In genomic region chr11:61495528-61495927, GRCm38 (mm10) we compare ENCODE assay signal across 19 mouse cellular contexts. TPM values are rescaled to one million over a fixed set of nuclear protein-coding genes. Genes with fewer than 3 reads are reported as not detected.
DNase-seq lines count a peak whose midpoint lies in the region; ATAC-seq and TF ChIP-seq lines count a peak whose summit lies in the region.
"Had no signal": no experiment of that assay in that cellular context is flagged by ENCODE, and none has a peak within 500 bp of the region (broad histone marks: within the 10 kb centered on the region; RNA-seq: fewer than 3 reads in every experiment).

No protein-coding gene starts in this region.

- H3K4me3 ChIP-seq in heart, embryonic 15.5 days = no peak overlapping the region
- H3K4me3 ChIP-seq in heart, embryonic 12.5 days = no peak overlapping the region
- H3K4me3 ChIP-seq in lung, embryonic 14.5 days (ENCODE audit: low read depth, low read length) = no peak overlapping the region
- H3K4me3 ChIP-seq in embryonic facial prominence, embryonic 13.5 days = no peak overlapping the region
- no peak overlapping the region for H3K4me3 ChIP-seq in limb, embryonic 15.5 days

- no peaks in the 10 kb centered on the region for H3K27me3 ChIP-seq in heart, embryonic 15.5 days
- H3K27me3 ChIP-seq in heart, embryonic 12.5 days (replicated peaks) = no peaks in the 10 kb centered on the region
- no peaks in the 10 kb centered on the region for H3K27me3 ChIP-seq in lung, embryonic 14.5 days (ENCODE audit: insufficient read depth, low read length)
- H3K27me3 ChIP-seq in embryonic facial prominence, embryonic 13.5 days = no peaks in the 10 kb centered on the region
- H3K27me3 ChIP-seq in limb, embryonic 15.5 days = no peaks in the 10 kb centered on the region
- H3K27me3 ChIP-seq: liver, embryonic 15.5 days had no signal

- TF ChIP-seq CTCF in lung, embryonic 14.5 days (IDR thresholded peaks at IDR 0.05; ENCODE audit: low read depth) = no peak

- peak; percentile 7 for DNase-seq in lung, embryonic 14.5 days
- DNase-seq in lung, postnatal 25 days (ENCODE audit: low spot score) = no peak
- no peak for DNase-seq in adrenal gland, adult 8-10 months
- no peak for DNase-seq in adrenal gland, postnatal 4 days (ENCODE audit: low spot score in 2 of 2)
- DNase-seq: adrenal gland, postnatal 14 days; cerebellum, postnatal 10 days; heart, postnatal 10 days; kidney, adult 9 months; layer of hippocampus, adult 9-11 months; right cerebral cortex, adult 18-20 months; thymus, postnatal 36 days had no signal

- ATAC-seq in heart, embryonic 15.5 days (replicated peaks; ENCODE audit: insufficient number of reproducible peaks, insufficient read depth, low FRiP score, low read depth) = no peak
- no peak for ATAC-seq in heart, embryonic 12.5 days (ENCODE audit: insufficient number of reproducible peaks, low FRiP score)
- no peak for ATAC-seq in lung, embryonic 14.5 days (ENCODE audit: insufficient read depth)
- ATAC-seq in embryonic facial prominence, embryonic 13.5 days (ENCODE audit: insufficient number of reproducible peaks, insufficient read depth, low FRiP score, low TSS enrichment, low read depth) = no peak
- no peak for ATAC-seq in limb, embryonic 15.5 days (ENCODE audit: insufficient number of reproducible peaks, low FRiP score, low TSS enrichment, low read depth)
- ATAC-seq: CD4-positive, CD25-positive, alpha-beta regulatory T cell, adult 4 months had no signal

- no peaks in the 10 kb centered on the region for H3K9me3 ChIP-seq in heart, embryonic 15.5 days (replicated peaks)
- H3K9me3 ChIP-seq in heart, embryonic 12.5 days (replicated peaks) = no peaks in the 10 kb centered on the region
- no peaks in the 10 kb centered on the region for H3K9me3 ChIP-seq in lung, embryonic 14.5 days (ENCODE audit: low read depth, low read length)
- H3K9me3 ChIP-seq in embryonic facial prominence, embryonic 13.5 days = no peaks in the 10 kb centered on the region
- no peaks in the 10 kb centered on the region for H3K9me3 ChIP-seq in limb, embryonic 15.5 days
- H3K9me3 ChIP-seq: liver, embryonic 15.5 days had no signal

- peaks cover 27% of the 10 kb centered on the region for H3K4me1 ChIP-seq in heart, embryonic 15.5 days (replicated peaks)
- H3K4me1 ChIP-seq in heart, embryonic 12.5 days (replicated peaks) = peaks cover 20% of the 10 kb centered on the region
- 0 out of 2 replicates have a peak, but pooled peaks cover 9% of the 10 kb centered on the region for H3K4me1 ChIP-seq in lung, embryonic 14.5 days (ENCODE audit: insufficient read depth)
- peaks cover 18% of the 10 kb centered on the region for H3K4me1 ChIP-seq in embryonic facial prominence, embryonic 13.5 days
- peaks cover 11% of the 10 kb centered on the region for H3K4me1 ChIP-seq in limb, embryonic 15.5 days

- peak overlapping the region; percentile 79; the same call in 1 of the 2 replicates for H3K27ac ChIP-seq in heart, embryonic 15.5 days
- H3K27ac ChIP-seq in heart, embryonic 12.5 days (ENCODE audit: poor library complexity, severe bottlenecking) = no peak overlapping the region
- H3K27ac ChIP-seq in lung, embryonic 14.5 days (ENCODE audit: low read depth) = peak overlapping the region; percentile 90
- peak overlapping the region; percentile 92; the same call in 1 of the 2 replicates for H3K27ac ChIP-seq in embryonic facial prominence, embryonic 13.5 days
- peak overlapping the region; percentile 89 for H3K27ac ChIP-seq in limb, embryonic 15.5 days

- H3K36me3 ChIP-seq in heart, embryonic 15.5 days = peaks cover 22% of the 10 kb centered on the region
- H3K36me3 ChIP-seq in heart, embryonic 12.5 days = peaks cover 21% of the 10 kb centered on the region
- H3K36me3 ChIP-seq in lung, embryonic 14.5 days (ENCODE audit: insufficient read depth) = peaks cover 23% of the 10 kb centered on the region
- peaks cover 23% of the 10 kb centered on the region for H3K36me3 ChIP-seq in embryonic facial prominence, embryonic 13.5 days
- H3K36me3 ChIP-seq in limb, embryonic 15.5 days = peaks cover 15% of the 10 kb centered on the region

- 78% methylated on average over 2 of the region's 2 CpGs for WGBS in heart, embryonic 15.5 days
- 78% methylated on average over 2 of the region's 2 CpGs for WGBS in heart, embryonic 12.5 days
- WGBS in lung, embryonic 14.5 days = 62% methylated on average over 2 of the region's 2 CpGs
- WGBS in embryonic facial prominence, embryonic 13.5 days = 88% methylated on average over 2 of the region's 2 CpGs
- WGBS in limb, embryonic 15.5 days = 82% methylated on average over 2 of the region's 2 CpGs

- H3K4me2 ChIP-seq in heart, embryonic 15.5 days = no peak overlapping the region
- no peak overlapping the region for H3K4me2 ChIP-seq in heart, embryonic 12.5 days
- H3K4me2 ChIP-seq in lung, embryonic 14.5 days = no peak overlapping the region
- no peak overlapping the region for H3K4me2 ChIP-seq in embryonic facial prominence, embryonic 13.5 days
- no peak overlapping the region for H3K4me2 ChIP-seq in limb, embryonic 15.5 days

- no peak overlapping the region for H3K9ac ChIP-seq in heart, embryonic 15.5 days
- no peak overlapping the region for H3K9ac ChIP-seq in heart, embryonic 12.5 days
- H3K9ac ChIP-seq in lung, embryonic 14.5 days = no peak overlapping the region
- H3K9ac ChIP-seq in embryonic facial prominence, embryonic 13.5 days = no peak overlapping the region
- H3K9ac ChIP-seq in limb, embryonic 15.5 days = no peak overlapping the region

RNA-seq across cellular contexts. Expression of gene Mapk7, which starts 1.3 kb away (rescaled TPM):
- 23.0 and 33.4 TPM in 2 replicates for polyA plus RNA-seq in heart, embryonic 15.5 days (2015; fragmentation: Nextera tagmentation; extraction: Ambion mirVana)
- polyA plus RNA-seq in heart, embryonic 12.5 days (2016; fragmentation: Nextera tagmentation; extraction: Ambion mirVana) = 33.9 and 35.3 TPM in 2 replicates
- 62.8 and 69.6 TPM in 2 replicates for polyA plus RNA-seq in lung, embryonic 14.5 days (2014; fragmentation: Nextera tagmentation; extraction: Ambion mirVana)
- 79.4 and 80.0 TPM in 2 replicates for polyA plus RNA-seq in embryonic facial prominence, embryonic 13.5 days (2015; fragmentation: Nextera tagmentation; extraction: Ambion mirVana)
- 59.4 and 65.0 TPM in 2 replicates for polyA plus RNA-seq in limb, embryonic 15.5 days (2015; fragmentation: Nextera tagmentation; extraction: Ambion mirVana)
- total RNA-seq in adrenal gland, adult 8-10 months (2022) = 10 to 100 TPM; 15.2 to 22.1 (median 20.4) TPM
- total RNA-seq in adrenal gland, postnatal 4 days (2021) = 10 to 100 TPM; 25.9 to 28.1 TPM

RNA-seq across cellular contexts. Expression of gene B9d1, which starts 9.4 kb away (rescaled TPM):
- polyA plus RNA-seq in heart, embryonic 15.5 days (2015; fragmentation: Nextera tagmentation; extraction: Ambion mirVana) = 11.1 and 15.8 TPM in 2 replicates
- 9.0 and 11.0 TPM in 2 replicates for polyA plus RNA-seq in heart, embryonic 12.5 days (2016; fragmentation: Nextera tagmentation; extraction: Ambion mirVana)
- 48.9 and 54.1 TPM in 2 replicates for polyA plus RNA-seq in lung, embryonic 14.5 days (2014; fragmentation: Nextera tagmentation; extraction: Ambion mirVana)
- 36.6 and 36.7 TPM in 2 replicates for polyA plus RNA-seq in embryonic facial prominence, embryonic 13.5 days (2015; fragmentation: Nextera tagmentation; extraction: Ambion mirVana)
- polyA plus RNA-seq in limb, embryonic 15.5 days (2015; fragmentation: Nextera tagmentation; extraction: Ambion mirVana) = 20.7 and 24.8 TPM in 2 replicates
- 10 to 100 TPM; 16.5 to 31.6 (median 25.2) TPM for total RNA-seq in adrenal gland, adult 8-10 months (2022)
- total RNA-seq in adrenal gland, postnatal 4 days (2021) = 10 to 100 TPM; 21.3 to 25.4 TPM
- total RNA-seq: neutrophil, adult 5-6 weeks had no signal

RNA-seq across cellular contexts. Expression of gene Mfap4, which starts 10.3 kb away (rescaled TPM):
- 160 and 252 TPM in 2 replicates for polyA plus RNA-seq in heart, embryonic 15.5 days (2015; fragmentation: Nextera tagmentation; extraction: Ambion mirVana)
- polyA plus RNA-seq in heart, embryonic 12.5 days (2016; fragmentation: Nextera tagmentation; extraction: Ambion mirVana) = 72.4 and 76.0 TPM in 2 replicates
- polyA plus RNA-seq in lung, embryonic 14.5 days (2014; fragmentation: Nextera tagmentation; extraction: Ambion mirVana) = 615 and 660 TPM in 2 replicates
- polyA plus RNA-seq in embryonic facial prominence, embryonic 13.5 days (2015; fragmentation: Nextera tagmentation; extraction: Ambion mirVana) = 262 and 326 TPM in 2 replicates
- 540 and 575 TPM in 2 replicates for polyA plus RNA-seq in limb, embryonic 15.5 days (2015; fragmentation: Nextera tagmentation; extraction: Ambion mirVana)
- total RNA-seq in adrenal gland, adult 8-10 months (2022) = 1 to 10 TPM; 3.4 to 5.8 (median 4.9) TPM
- 10 to 100 TPM; 65.8 to 68.6 TPM for total RNA-seq in adrenal gland, postnatal 4 days (2021)
- total RNA-seq: megakaryocyte progenitor cell, adult 5-6 weeks; neutrophil, adult 5-6 weeks had no signal
- polyA plus RNA-seq: CD4-positive, CD25-positive, alpha-beta regulatory T cell, adult 4 months had no signal

RNA-seq across cellular contexts. Expression of gene Rnf112, which starts 41.6 kb away (rescaled TPM):
- 0.35 and 0.42 TPM in 2 replicates for polyA plus RNA-seq in heart, embryonic 15.5 days (2015; fragmentation: Nextera tagmentation; extraction: Ambion mirVana)
- polyA plus RNA-seq in heart, embryonic 12.5 days (2016; fragmentation: Nextera tagmentation; extraction: Ambion mirVana) = 0.17 and 0.42 TPM in 2 replicates
- 0.31 and 0.42 TPM in 2 replicates for polyA plus RNA-seq in lung, embryonic 14.5 days (2014; fragmentation: Nextera tagmentation; extraction: Ambion mirVana)
- polyA plus RNA-seq in embryonic facial prominence, embryonic 13.5 days (2015; fragmentation: Nextera tagmentation; extraction: Ambion mirVana) = 0.76 and 1.3 TPM in 2 replicates
- 0.78 and 0.82 TPM in 2 replicates for polyA plus RNA-seq in limb, embryonic 15.5 days (2015; fragmentation: Nextera tagmentation; extraction: Ambion mirVana)
- total RNA-seq in adrenal gland, adult 8-10 months (2022) = 1 to 10 TPM; 1.7 to 2.3 (median 2.0) TPM
- total RNA-seq in adrenal gland, postnatal 4 days (2021) = 1 to 10 TPM; 2.9 to 4.1 TPM
- total RNA-seq: megakaryocyte progenitor cell, adult 5-6 weeks; neutrophil, adult 5-6 weeks had no signal
- polyA plus RNA-seq: CD4-positive, CD25-positive, alpha-beta regulatory T cell, adult 4 months had no signal
